Mouse (Mus musculus): ENCODE measurements around the gene Vps26c. TPM values are rescaled to one million over a fixed set of nuclear protein-coding genes. Genes with fewer than 3 reads are reported as not detected.

Vps26c gene
- polyA plus RNA-seq, 1 experiment from 2014 or later: 61.3 TPM

GRCm38 (mm10) chr16:94549813-94550212, 23.2 kb upstream of the Vps26c start:
- CTCF ChIA-PET: no interaction called here
- ATAC-seq (no peak), DNase-seq (ENCODE audit: low read depth, low spot score) (no peak)
- no peak for TF ChIP-seq CTCF (IDR thresholded peaks at IDR 0.05)
- POLR2A ChIA-PET: no interaction called here
- no peaks in the 10 kb centered on the region for H3K27me3 ChIP-seq
- in situ Hi-C loops (cut with MboI; ENCODE audit: low pct_unique_long_range_greater_than_20kb): no loop called here

GRCm38 (mm10) chr16:94545781-94546562, 19.3 kb upstream of the Vps26c start:
- in situ Hi-C loops (cut with MboI; ENCODE audit: low pct_unique_long_range_greater_than_20kb): no loop called here
- CTCF ChIA-PET: no interaction called here
- TF ChIP-seq CTCF (IDR thresholded peaks at IDR 0.05): no peak
- POLR2A ChIA-PET: no interaction called here
- H3K27me3 ChIP-seq: no peaks in the 10 kb centered on the region
- DNase-seq (ENCODE audit: low read depth, low spot score) (no peak), ATAC-seq (no peak)

GRCm38 (mm10) chr16:94544540-94545105, 18.0 kb upstream of the Vps26c start:
- in situ Hi-C loops (cut with MboI; ENCODE audit: low pct_unique_long_range_greater_than_20kb): no loop called here
- ATAC-seq (no peak), DNase-seq (ENCODE audit: low read depth, low spot score) (no peak)
- no peak for TF ChIP-seq CTCF (IDR thresholded peaks at IDR 0.05)
- POLR2A ChIA-PET: interaction anchor here (0.5 kb wide), 1 partner anchor 88 kb away, joined by 4 read pairs; no protein-coding TSS in a partner anchor
- H3K27me3 ChIP-seq: no peaks in the 10 kb centered on the region
- CTCF ChIA-PET: interaction anchor here (0.6 kb wide), 1 partner anchor 18 kb away, joined by 3 read pairs; no protein-coding TSS in a partner anchor

GRCm38 (mm10) chr16:94542898-94543297, 16.3 kb upstream of the Vps26c start:
- ATAC-seq (no peak), DNase-seq (ENCODE audit: low read depth, low spot score) (no peak)
- no peak for TF ChIP-seq CTCF (IDR thresholded peaks at IDR 0.05)
- ChIA-PET CTCF (no interaction called here), POLR2A (no interaction called here)
- no peaks in the 10 kb centered on the region for H3K27me3 ChIP-seq
- in situ Hi-C loops (cut with MboI; ENCODE audit: low pct_unique_long_range_greater_than_20kb): no loop called here

- CTCF ChIA-PET: interaction anchor here (1.2 kb wide), 1 partner anchor 11 kb away, joined by 3 read pairs; no protein-coding TSS in a partner anchor
- in situ Hi-C loops (cut with MboI; ENCODE audit: low pct_unique_long_range_greater_than_20kb): no loop called here
- TF ChIP-seq CTCF (IDR thresholded peaks at IDR 0.05): no peak
- DNase-seq (ENCODE audit: low read depth, low spot score): no peak
- no peak for ATAC-seq
- POLR2A ChIA-PET: no interaction called here
- H3K27me3 ChIP-seq: no peaks in the 10 kb centered on the region
These were observed 13.5 kb upstream of the Vps26c start for GRCm38 (mm10) chr16:94540140-94540539.

GRCm38 (mm10) chr16:94537159-94537527, 10.5 kb upstream of the Vps26c start:
- no peak for ATAC-seq
- H3K27me3 ChIP-seq: no peaks in the 10 kb centered on the region
- no peak for DNase-seq (ENCODE audit: low read depth, low spot score)
- ChIA-PET CTCF (interaction anchor here (0.8 kb wide), 1 partner anchor 18 kb away, joined by 3 read pairs; no protein-coding TSS in a partner anchor), POLR2A (no interaction called here)
- in situ Hi-C loops (cut with MboI; ENCODE audit: low pct_unique_long_range_greater_than_20kb): no loop called here
- no peak for TF ChIP-seq CTCF (IDR thresholded peaks at IDR 0.05)

GRCm38 (mm10) chr16:94536417-94537158, 10.0 kb upstream of the Vps26c start:
- TF ChIP-seq CTCF (IDR thresholded peaks at IDR 0.05): no peak
- DNase-seq (ENCODE audit: low read depth, low spot score) (no peak), ATAC-seq (no peak)
- CTCF ChIA-PET: interaction anchor here (0.8 kb wide), 2 partner anchors 9 to 18 kb away, joined by 3 read pairs; no protein-coding TSS in a partner anchor
- in situ Hi-C loops (cut with MboI; ENCODE audit: low pct_unique_long_range_greater_than_20kb): no loop called here
- H3K27me3 ChIP-seq: no peaks in the 10 kb centered on the region
- POLR2A ChIA-PET: interaction anchor here (0.6 kb wide), 1 partner anchor 145 kb away, joined by 3 read pairs; no protein-coding TSS in a partner anchor

GRCm38 (mm10) chr16:94535716-94536115, 9.1 kb upstream of the Vps26c start:
- ChIA-PET POLR2A (no interaction called here), CTCF (interaction anchor here (0.8 kb wide), 1 partner anchor 8 kb away, joined by 3 read pairs; no protein-coding TSS in a partner anchor)
- no peak for TF ChIP-seq CTCF (IDR thresholded peaks at IDR 0.05)
- no peak for DNase-seq (ENCODE audit: low read depth, low spot score)
- in situ Hi-C loops (cut with MboI; ENCODE audit: low pct_unique_long_range_greater_than_20kb): no loop called here
- no peaks in the 10 kb centered on the region for H3K27me3 ChIP-seq
- ATAC-seq: no peak

GRCm38 (mm10) chr16:94533679-94534078, 7.0 kb upstream of the Vps26c start:
- ChIA-PET POLR2A (no interaction called here), CTCF (no interaction called here)
- DNase-seq (ENCODE audit: low read depth, low spot score): no peak
- H3K27me3 ChIP-seq: no peaks in the 10 kb centered on the region
- in situ Hi-C loops (cut with MboI; ENCODE audit: low pct_unique_long_range_greater_than_20kb): no loop called here
- ATAC-seq: no peak
- TF ChIP-seq CTCF (IDR thresholded peaks at IDR 0.05): no peak

- DNase-seq (ENCODE audit: low read depth, low spot score) (no peak), ATAC-seq (no peak)
- H3K27me3 ChIP-seq: no peaks in the 10 kb centered on the region
- no peak for TF ChIP-seq CTCF (IDR thresholded peaks at IDR 0.05)
- POLR2A ChIA-PET: no interaction called here
- CTCF ChIA-PET: interaction anchor here (0.8 kb wide), 1 partner anchor 87 kb away, joined by 3 read pairs; no protein-coding TSS in a partner anchor
- in situ Hi-C loops (cut with MboI; ENCODE audit: low pct_unique_long_range_greater_than_20kb): no loop called here
These were observed 4.6 kb upstream of the Vps26c start for GRCm38 (mm10) chr16:94531268-94531667.
